Mouse (Mus musculus): ENCODE measurements around the gene Lmbr1l.

DNA sequence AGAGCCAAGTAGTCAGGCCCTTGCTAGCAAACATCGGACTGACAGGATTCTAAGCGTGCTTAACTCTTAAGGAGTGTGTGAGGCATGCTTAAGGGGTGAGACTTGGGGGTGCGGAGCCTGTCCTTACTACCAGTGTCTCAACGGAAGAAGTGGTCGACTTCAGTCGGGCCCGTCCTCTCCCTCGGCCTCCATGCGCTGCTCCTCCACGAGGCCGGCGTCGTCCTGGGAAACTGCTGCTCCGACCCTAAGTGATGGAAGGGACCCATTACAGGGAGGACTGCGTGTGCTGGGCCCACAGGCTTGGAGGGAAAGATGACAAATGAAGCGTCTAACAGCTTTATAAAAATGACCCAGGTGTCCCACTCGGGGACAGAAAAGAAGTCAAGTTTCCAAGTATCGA, 57.1 kb downstream of the Lmbr1l start:
- TF ChIP-seq ZNF384 (IDR thresholded peaks at IDR 0.05; ENCODE audit: low read depth, low read length) (no peak), ZMIZ1 (IDR thresholded peaks at IDR 0.05; ENCODE audit: low read depth, low read length) (no peak), CTCF (IDR thresholded peaks at IDR 0.05 in 2 of 3, conservative IDR thresholded peaks at IDR 0.05 in 1 of 3; ENCODE audit: control insufficient read depth in 1 of 3, insufficient read depth in 1 of 3, low read depth in 2 of 3, low read length in 3 of 3, poor library complexity in 1 of 3, severe bottlenecking in 1 of 3) (no peak), HCFC1 (IDR thresholded peaks at IDR 0.05; ENCODE audit: low read depth, low read length) (no peak), USF1 (IDR thresholded peaks at IDR 0.05; ENCODE audit: low read depth, low read length) (no peak), MAZ (IDR thresholded peaks at IDR 0.05; ENCODE audit: low read depth, low read length) (no peak), MXI1 (IDR thresholded peaks at IDR 0.05; ENCODE audit: low read depth, low read length) (no peak), POLR2AphosphoS2 (IDR thresholded peaks at IDR 0.05; ENCODE audit: low read length) (no peak), EP300 (IDR thresholded peaks at IDR 0.05; ENCODE audit: low read depth in 1 of 2, low read length in 2 of 2) (no peak), GABPA (IDR thresholded peaks at IDR 0.05; ENCODE audit: low read depth, low read length) (no peak), POLR2A (IDR thresholded peaks at IDR 0.05; ENCODE audit: control insufficient read depth in 1 of 2, insufficient read depth in 1 of 2, low read depth in 1 of 2, low read length in 2 of 2, poor library complexity in 1 of 2) (no peak), BHLHE40 (IDR thresholded peaks at IDR 0.05; ENCODE audit: borderline replicate concordance, low read depth, low read length) (no peak), MYC (IDR thresholded peaks at IDR 0.05; ENCODE audit: low read depth, low read length) (no peak), MAX (IDR thresholded peaks at IDR 0.05; ENCODE audit: low read length) (no peak)

Data from MEL (cell line).